In the genomic region with DNA sequence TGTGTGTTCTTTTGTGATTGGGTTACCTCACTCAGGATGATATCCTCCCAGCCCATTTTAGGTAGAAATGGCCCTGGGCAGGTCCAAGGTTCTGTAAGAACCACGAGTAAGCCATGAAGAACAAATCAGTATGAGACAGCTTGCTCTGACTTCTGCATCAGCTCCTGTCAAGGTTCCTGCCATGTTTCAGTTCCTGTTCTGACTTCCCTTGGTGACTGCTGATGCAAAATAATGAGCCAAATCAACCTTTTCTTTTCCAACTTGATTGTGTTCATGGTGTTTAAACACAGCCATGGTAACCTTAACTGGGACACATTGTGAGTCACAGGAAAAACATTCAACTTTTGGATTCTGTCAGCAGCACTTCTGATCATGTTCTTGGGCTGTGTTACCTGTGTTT, we compare ENCODE assay signal across 16 mouse cellular contexts.
"Had no signal": no experiment of that assay in that cellular context is flagged by ENCODE, and none has a peak within 500 bp of the region (broad histone marks: within the 10 kb centered on the region; RNA-seq: fewer than 3 reads in every experiment).

No protein-coding gene starts in this region.

- DNase-seq: retina, postnatal 1 day; right cerebral cortex, adult 18-20 months; right cerebral cortex, postnatal 14 days; right cerebral cortex, postnatal 25 days; right cerebral cortex, postnatal 4 days; spleen, adult 18-20 months; thymus, adult 2 months; thymus, postnatal 14 days; thymus, postnatal 25 days; thymus, postnatal 36 days; thymus, postnatal 4 days had no signal

- H3K4me2 ChIP-seq: neural tube, embryonic 12.5 days; neural tube, embryonic 13.5 days; neural tube, embryonic 15.5 days; stomach, embryonic 15.5 days had no signal

- H3K27ac ChIP-seq: neural tube, embryonic 12.5 days; neural tube, embryonic 13.5 days; neural tube, embryonic 15.5 days; stomach, embryonic 15.5 days; stomach, postnatal 0 days had no signal

- H3K9ac ChIP-seq: neural tube, embryonic 12.5 days; neural tube, embryonic 13.5 days; neural tube, embryonic 15.5 days; stomach, embryonic 15.5 days had no signal

- H3K4me1 ChIP-seq: neural tube, embryonic 12.5 days; neural tube, embryonic 13.5 days; neural tube, embryonic 15.5 days; stomach, embryonic 15.5 days had no signal

- H3K36me3 ChIP-seq: neural tube, embryonic 12.5 days; neural tube, embryonic 13.5 days; neural tube, embryonic 15.5 days; stomach, embryonic 15.5 days had no signal

- H3K4me3 ChIP-seq: neural tube, embryonic 12.5 days; neural tube, embryonic 13.5 days; neural tube, embryonic 15.5 days; stomach, embryonic 15.5 days had no signal

- H3K27me3 ChIP-seq: neural tube, embryonic 12.5 days; neural tube, embryonic 13.5 days; neural tube, embryonic 15.5 days; stomach, embryonic 15.5 days had no signal

- H3K9me3 ChIP-seq: neural tube, embryonic 12.5 days; neural tube, embryonic 13.5 days; neural tube, embryonic 15.5 days; stomach, embryonic 15.5 days had no signal
